11 mouse cellular contexts compared by ENCODE assay signal in the genomic region with DNA sequence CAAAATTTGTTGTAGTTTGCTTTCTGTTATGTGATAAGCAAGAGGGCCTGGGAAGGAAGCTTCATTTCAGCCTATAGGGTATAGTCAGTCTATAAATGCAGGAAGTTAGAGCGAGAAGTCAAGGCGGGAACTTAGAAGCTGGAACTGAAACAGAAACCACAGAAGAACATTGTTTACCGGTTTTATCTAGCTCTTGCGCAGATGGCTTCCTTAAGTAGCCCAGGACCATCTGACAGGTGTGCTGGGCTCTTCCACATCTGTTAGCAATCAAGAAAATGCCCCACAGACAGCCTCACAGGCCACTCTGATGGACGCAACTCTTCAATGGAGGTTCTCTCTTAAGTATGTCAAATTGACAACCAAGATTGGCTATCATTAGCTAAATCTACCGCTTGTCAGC. TPM values are rescaled to one million over a fixed set of nuclear protein-coding genes. Genes with fewer than 3 reads are reported as not detected.
DNase-seq lines count a peak whose midpoint lies in the region; ATAC-seq and TF ChIP-seq lines count a peak whose summit lies in the region.
"Had no signal": no experiment of that assay in that cellular context is flagged by ENCODE, and none has a peak within 500 bp of the region (broad histone marks: within the 10 kb centered on the region; RNA-seq: fewer than 3 reads in every experiment).

No protein-coding gene starts in this region.

- H3K27ac ChIP-seq in spleen, adult 2 months (ENCODE audit: insufficient read depth, low read length): peak overlapping the region; percentile 99
- no peak overlapping the region for H3K27ac ChIP-seq in midbrain, postnatal 0 days (ENCODE audit: low read depth, low read length)

- no peak for TF ChIP-seq CTCF in spleen, adult 2 months (IDR thresholded peaks at IDR 0.05; ENCODE audit: extremely low read depth, insufficient read depth, insufficient read length, insufficient replicate concordance)
- TF ChIP-seq CTCF in midbrain, postnatal 0 days (IDR thresholded peaks at IDR 0.05): no peak

- no peak overlapping the region for H3K4me2 ChIP-seq in midbrain, postnatal 0 days (ENCODE audit: low read depth, low read length, poor library complexity, severe bottlenecking)

- no peaks in the 10 kb centered on the region for H3K9me3 ChIP-seq in midbrain, postnatal 0 days (ENCODE audit: low read length)

- 0 out of 2 replicates have a peak overlapping the region, but pooled peaks have one; percentile 23 for H3K4me3 ChIP-seq in spleen, adult 2 months (ENCODE audit: extremely low read depth, insufficient read depth, insufficient read length)
- H3K4me3 ChIP-seq in midbrain, postnatal 0 days (ENCODE audit: low read depth, low read length): no peak overlapping the region

- no peak overlapping the region for H3K9ac ChIP-seq in midbrain, postnatal 0 days (replicated peaks; ENCODE audit: low read length, poor library complexity, severe bottlenecking)

- peak; percentile 49 to 89 for DNase-seq in spleen, adult 2 months (ENCODE audit: low read depth in 1 of 2, low spot score in 2 of 2)
- DNase-seq in spleen, adult 12 weeks (ENCODE audit: low spot score): no peak
- no peak for DNase-seq in midbrain, postnatal 0 days (ENCODE audit: low spot score)
- DNase-seq in urinary bladder, adult 18-20 months (ENCODE audit: low spot score in 2 of 2): no peak
- DNase-seq in heart, postnatal 4 days: no peak
- no peak for DNase-seq in cerebellum, postnatal 25 days
- DNase-seq: adrenal gland, postnatal 36 days; heart, postnatal 10 days; kidney, postnatal 36 days had no signal

- WGBS in spleen, adult 2 months: 7% methylated on average over 6 of the region's 6 CpGs
- WGBS in midbrain, postnatal 0 days: 87% methylated on average over 6 of the region's 6 CpGs

- no peaks in the 10 kb centered on the region for H3K27me3 ChIP-seq in spleen, adult 2 months (ENCODE audit: control insufficient read depth, insufficient read depth, low read length)
- H3K27me3 ChIP-seq in midbrain, postnatal 0 days (ENCODE audit: insufficient read depth, low read length): no peaks in the 10 kb centered on the region

- peak; percentile 80 for ATAC-seq in erythroid progenitor cell, adult 5-6 weeks (replicated peaks; ENCODE audit: low FRiP score, poor library complexity, severe bottlenecking)
- peak; percentile 88 for ATAC-seq in megakaryocyte-erythroid progenitor cell, adult 5-6 weeks (replicated peaks; ENCODE audit: low FRiP score, low TSS enrichment, poor library complexity, severe bottlenecking)
- no peak for ATAC-seq in midbrain, postnatal 0 days (ENCODE audit: low FRiP score)

- H3K36me3 ChIP-seq in spleen, adult 2 months (ENCODE audit: control insufficient read depth, insufficient read depth, low read length): no peaks in the 10 kb centered on the region
- no peaks in the 10 kb centered on the region for H3K36me3 ChIP-seq in midbrain, postnatal 0 days (ENCODE audit: insufficient read depth, low read length)

- peaks cover 7% of the 10 kb centered on the region for H3K4me1 ChIP-seq in spleen, adult 2 months (ENCODE audit: control insufficient read depth, insufficient read depth, insufficient read length)
- H3K4me1 ChIP-seq in midbrain, postnatal 0 days (ENCODE audit: insufficient read depth, low read length): no peaks in the 10 kb centered on the region

- peak; percentile 28; the same call in 1 of the 2 replicates for TF ChIP-seq POLR2A in spleen, adult 2 months (IDR thresholded peaks at IDR 0.05; ENCODE audit: low read depth, low read length)

RNA-seq across cellular contexts. Expression of a gene that starts 18.3 kb away (rescaled TPM):
- polyA plus RNA-seq in spleen, adult 2 months (2012; rRNA removed): 56.8 and 83.9 TPM in 2 replicates
- total RNA-seq in erythroid progenitor cell, adult 5-6 weeks (2015; ENCODE audit: low replicate concordance): 742 and 874 TPM in 2 replicates
- total RNA-seq in erythroid progenitor cell, adult 5-6 weeks (2017; ENCODE audit: low replicate concordance): 624 and 761 TPM in 2 replicates
- 237 and 252 TPM in 2 replicates for total RNA-seq in megakaryocyte-erythroid progenitor cell, adult 5-6 weeks (2014; fragmentation: Nextera tagmentation)
- 166 and 180 TPM in 2 replicates for total RNA-seq in megakaryocyte-erythroid progenitor cell, adult 5-6 weeks (2017)
- total RNA-seq in midbrain, postnatal 0 days (2014; rRNA removed): 30.5 and 53.5 TPM in 2 replicates
- 163 and 185 TPM in 2 replicates for polyA plus RNA-seq in midbrain, postnatal 0 days (2015; fragmentation: Nextera tagmentation; extraction: Ambion mirVana)
- total RNA-seq in heart, postnatal 4 days (2021): 10 to 100 TPM; 57.3 to 58.4 TPM

Comparison
In these comparisons a context has a peak if more than half of its experiments do, and no peak if none do; other contexts are left out.
1. DNase-seq: peak in spleen, adult 2 months (2 of 2); none in spleen, adult 12 weeks (single experiment), midbrain, postnatal 0 days (single experiment), urinary bladder, adult 18-20 months (0 of 2), heart, postnatal 4 days (single experiment) and cerebellum, postnatal 25 days (0 of 2).